Mouse (Mus musculus) C2C12 (cell line): Measurements from ENCODE around the gene Nup205. TPM values are rescaled to one million over a fixed set of nuclear protein-coding genes. Genes with fewer than 3 reads are reported as not detected.

Experiments
- H3K27me3 ChIP-seq: one replicate; pipeline ENCODE4 v1.6.1; 2011; ENCODE audit not compliant: control insufficient read depth, insufficient read depth, insufficient read length
- H3K36me3 ChIP-seq: one replicate; pipeline ENCODE4 v1.6.1; 2011; ENCODE audit not compliant: control insufficient read depth, insufficient read depth
- H3K4me3 ChIP-seq: one replicate; pipeline ENCODE4 v1.5.1; 2011; ENCODE audit warnings: mild to moderate bottlenecking, control low read depth; ENCODE audit not compliant: poor library complexity, insufficient read depth, severe bottlenecking
- H3K79me2 ChIP-seq: one replicate; pipeline ENCODE4 v1.6.1; 2011; ENCODE audit not compliant: control insufficient read depth, insufficient read depth
- H3K79me3 ChIP-seq: one replicate; pipeline ENCODE4 v1.6.1; 2011; ENCODE audit warnings: low read depth, control low read depth
- H3ac ChIP-seq: one replicate; pipeline ENCODE3; 2011; ENCODE audit warnings: low read depth; ENCODE audit not compliant: control insufficient read depth, insufficient read length
- CEBPB ChIP-seq: IDR thresholded peaks from one replicate; pipeline ENCODE4 v1.6.1; 2011; ENCODE audit warnings: low read depth, mild to moderate bottlenecking, control low read depth, moderate library complexity
- CTCF ChIP-seq: IDR thresholded peaks from one replicate; pipeline ENCODE4 v1.5.1; 2011; ENCODE audit not compliant: control insufficient read depth, insufficient read depth, insufficient read length
- FOSL1 ChIP-seq: IDR thresholded peaks from one replicate; pipeline ENCODE4 v1.8.0; 2011; ENCODE audit warnings: mild to moderate bottlenecking, low read length; ENCODE audit not compliant: poor library complexity, insufficient read depth, severe bottlenecking
- MAX ChIP-seq: IDR thresholded peaks from one replicate; pipeline ENCODE4 v1.6.1; 2011; ENCODE audit warnings: mild to moderate bottlenecking, control low read depth
- MYOD1 ChIP-seq: IDR thresholded peaks from one replicate; pipeline ENCODE4 v1.6.1; 2011; ENCODE audit warnings: low read depth; ENCODE audit not compliant: control insufficient read depth, insufficient read length
- MYOG ChIP-seq: IDR thresholded peaks from one replicate; pipeline ENCODE4 v1.6.1; 2011; ENCODE audit not compliant: control insufficient read depth, insufficient read length; ENCODE audit errors: extremely low read depth
- USF1 ChIP-seq: IDR thresholded peaks from one replicate; pipeline ENCODE4 v1.6.1; 2011; ENCODE audit warnings: low read depth, mild to moderate bottlenecking, control low read depth, moderate library complexity
- polyA plus RNA-seq: library from polyadenylated mRNA; unstranded; fragments of >200 nt; fragmentation: generic; extraction: Trizol; gene quantifications from one replicate; pipeline ENCODE4 v1.2.1, GENCODE M21; 2012; ENCODE audit warnings: missing spikeins

Nup205 gene
- polyA plus RNA-seq, 1 experiment = 40.8 TPM

GRCm38 (mm10) chr6:35252477-35253346 is 75.5 kb downstream of the Nup205 start:
- H3K36me3 ChIP-seq = peaks cover 1% of the 10 kb centered on the region
- TF ChIP-seq MAX (peak; percentile 89), CEBPB (no peak), USF1 (peak; percentile 71), MYOD1 (no peak), CTCF (peak; percentile 85), MYOG (no peak), FOSL1 (peak; percentile 50)
- H3K4me3 ChIP-seq = peak overlapping the region; percentile 59
- peak overlapping the region; percentile 92 for H3ac ChIP-seq
- H3K79me2 ChIP-seq = peaks cover 36% of the 10 kb centered on the region
- no peaks in the 10 kb centered on the region for H3K27me3 ChIP-seq
- peaks cover 20% of the 10 kb centered on the region for H3K79me3 ChIP-seq

GRCm38 (mm10) chr6:35253474-35253873 is 76.3 kb downstream of the Nup205 start:
- H3ac ChIP-seq = no peak overlapping the region
- H3K4me3 ChIP-seq = peak overlapping the region; percentile 59
- peaks cover 44% of the 10 kb centered on the region for H3K79me2 ChIP-seq
- TF ChIP-seq MYOG = no peak
- TF ChIP-seq FOSL1 = no peak
- TF ChIP-seq CTCF = no peak
- no peak for TF ChIP-seq CEBPB
- no peaks in the 10 kb centered on the region for H3K36me3 ChIP-seq
- peaks cover 27% of the 10 kb centered on the region for H3K79me3 ChIP-seq
- H3K27me3 ChIP-seq = no peaks in the 10 kb centered on the region

GRCm38 (mm10) chr6:35254136-35254904 is 77.1 kb downstream of the Nup205 start:
- H3K36me3 ChIP-seq = no peaks in the 10 kb centered on the region
- TF ChIP-seq MYOD1 (no peak), FOSL1 (no peak), CTCF (no peak), MAX (no peak), MYOG (no peak), CEBPB (no peak), USF1 (no peak)
- H3ac ChIP-seq = no peak overlapping the region
- no peaks in the 10 kb centered on the region for H3K27me3 ChIP-seq
- H3K79me3 ChIP-seq = peaks cover 34% of the 10 kb centered on the region
- H3K4me3 ChIP-seq = no peak overlapping the region
- peaks cover 53% of the 10 kb centered on the region for H3K79me2 ChIP-seq

- peaks cover 60% of the 10 kb centered on the region for H3K79me2 ChIP-seq
- no peak overlapping the region for H3ac ChIP-seq
- no peaks in the 10 kb centered on the region for H3K27me3 ChIP-seq
- H3K36me3 ChIP-seq = no peaks in the 10 kb centered on the region
- TF ChIP-seq MYOG = no peak
- no peak for TF ChIP-seq MYOD1
- no peak for TF ChIP-seq MAX
- no peak for TF ChIP-seq CTCF
- TF ChIP-seq USF1 = no peak
- TF ChIP-seq CEBPB = no peak
- TF ChIP-seq FOSL1 = no peak
- H3K4me3 ChIP-seq = no peak overlapping the region
- peaks cover 40% of the 10 kb centered on the region for H3K79me3 ChIP-seq
These were observed 77.8 kb downstream of the Nup205 start for GRCm38 (mm10) chr6:35255017-35255416.

- peaks cover 43% of the 10 kb centered on the region for H3K79me3 ChIP-seq
These were observed 79.5 kb downstream of the Nup205 start for GRCm38 (mm10) chr6:35256691-35257090.

More at GRCm38 (mm10) chr6:35256691-35257090, 79.5 kb downstream of the Nup205 start:
- Histone ChIP-seq H3K79me2 (peaks cover 71% of the 10 kb centered on the region), H3ac (no peak overlapping the region), H3K36me3 (peaks cover 11% of the 10 kb centered on the region), H3K27me3 (no peaks in the 10 kb centered on the region), H3K4me3 (no peak overlapping the region)
- TF ChIP-seq MAX (peak; percentile 59), MYOG (no peak), FOSL1 (peak; percentile 93), MYOD1 (no peak), USF1 (no peak), CTCF (no peak), CEBPB (no peak)
